Mouse (Mus musculus) intestine, embryonic 14.5 days (tissue): Measurements from ENCODE around the gene Col11a2. TPM values are rescaled to one million over a fixed set of nuclear protein-coding genes. Genes with fewer than 3 reads are reported as not detected.

ENCODE experiments used
- ATAC-seq: fragments of 200-750 bp; cut with Nextera tagmentation; replicated peaks from 2 replicates; pipeline ENCODE4 v1.8.0; 2017; ENCODE audit warnings: low read depth, moderate number of reproducible peaks, moderate TSS enrichment, moderate library complexity; ENCODE audit not compliant: low FRiP score, low TSS enrichment
- DNase-seq: peaks from one replicate; pipeline ENCODE4 v3.0.0-alpha.2; 2018; ENCODE audit warnings: low spot score
- H3K27ac ChIP-seq: fragments of 300-500 bp; sonication (generic); 2 replicates; pipeline ENCODE4 v1.5.1; 2014; ENCODE audit warnings: low read depth, mild to moderate bottlenecking, control low read depth
- H3K27me3 ChIP-seq: fragments of 300-500 bp; sonication (generic); replicated peaks from 2 replicates; pipeline ENCODE4 v1.6.1; 2014; ENCODE audit warnings: low read length, control low read depth; ENCODE audit not compliant: control insufficient read depth, insufficient read depth
- H3K36me3 ChIP-seq: fragments of 300-500 bp; sonication (generic); 2 replicates; pipeline ENCODE4 v1.6.1; 2014; ENCODE audit warnings: low read length, control low read depth; ENCODE audit not compliant: control insufficient read depth, insufficient read depth
- H3K4me1 ChIP-seq: fragments of 300-500 bp; sonication (generic); replicated peaks from 2 replicates; pipeline ENCODE4 v1.6.1; 2014; ENCODE audit warnings: low read length, control low read depth, mixed read lengths; ENCODE audit not compliant: control insufficient read depth, insufficient read depth
- H3K4me2 ChIP-seq: fragments of 300-500 bp; sonication (generic); 2 replicates; pipeline ENCODE4 v1.6.1; 2014; ENCODE audit warnings: low read length
- H3K4me3 ChIP-seq: fragments of 300-500 bp; sonication (generic); 2 replicates; pipeline ENCODE4 v1.5.1; 2014; ENCODE audit warnings: low read depth, low read length, control low read depth, mixed read lengths
- H3K9ac ChIP-seq: fragments of 300-500 bp; sonication (generic); 2 replicates; pipeline ENCODE4 v1.6.1; 2014; ENCODE audit warnings: mild to moderate bottlenecking, low read length
- H3K9me3 ChIP-seq: fragments of 300-500 bp; sonication (generic); 2 replicates; pipeline ENCODE4 v1.6.1; 2016; ENCODE audit warnings: low read length, control low read depth; ENCODE audit not compliant: control insufficient read depth
- WGBS: fragments of 180-500 bp; shearing (Covaris S2); extraction: QIAGEN DNeasy Blood & Tissue Kit; methylation state at CpG from one replicate; pipeline ENCODE4 v1.1.7; 2014; 5-methylcytosine and 5-hydroxymethylcytosine counted together
- polyA plus RNA-seq: library from polyadenylated mRNA; unstranded; fragments of >200 nt; fragmentation: Nextera tagmentation; extraction: Ambion mirVana; gene quantifications from 2 replicates; pipeline ENCODE4 v1.2.1, GENCODE M21; 2014

Gene Col11a2
- polyA plus RNA-seq, 1 experiment from 2014 or later = 0.66 TPM

DNA sequence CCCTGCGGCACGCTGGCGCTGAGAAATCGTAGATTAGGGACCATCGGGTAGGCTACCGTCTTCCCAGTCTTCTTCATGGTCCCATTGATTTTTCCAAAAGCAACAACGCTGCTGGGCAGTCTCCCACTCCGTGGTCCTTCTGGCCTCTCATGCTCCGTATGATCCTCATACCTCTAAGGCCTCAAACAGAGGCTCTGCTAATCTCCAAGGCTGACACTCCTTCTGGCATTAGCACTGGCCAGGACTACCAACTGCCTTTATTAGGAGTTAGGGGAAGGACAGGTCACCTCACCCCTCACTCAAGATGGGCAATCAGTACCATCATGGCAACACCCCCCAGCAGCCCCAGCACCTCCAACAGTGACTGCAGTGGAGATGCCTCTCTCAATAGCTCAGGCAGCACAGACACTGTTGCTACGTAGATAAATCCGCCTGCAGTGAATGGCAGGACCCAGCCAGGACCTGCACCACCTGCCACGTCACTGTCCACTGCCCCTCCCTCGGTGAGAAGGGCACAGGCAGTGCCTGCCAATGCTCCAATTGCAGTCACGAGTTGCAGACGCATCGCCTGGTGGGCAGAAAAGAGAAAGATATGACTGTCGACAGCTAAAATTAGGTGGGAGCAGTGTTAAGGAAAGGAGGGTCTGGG is 10.6 kb upstream of the Col11a2 start:
- DNase-seq (no peak), ATAC-seq (no peak)
- Histone ChIP-seq H3K4me2 (peak overlapping the region; percentile 71), H3K27ac (peak overlapping the region; percentile 66; the same call in 1 of the 2 replicates), H3K4me1 (peaks cover 56% of the 10 kb centered on the region), H3K27me3 (no peaks in the 10 kb centered on the region), H3K36me3 (peaks cover 22% of the 10 kb centered on the region), H3K9me3 (no peaks in the 10 kb centered on the region), H3K4me3 (no peak overlapping the region), H3K9ac (no peak overlapping the region)
- 79% methylated on average over 17 of the region's 17 CpGs for WGBS

DNA sequence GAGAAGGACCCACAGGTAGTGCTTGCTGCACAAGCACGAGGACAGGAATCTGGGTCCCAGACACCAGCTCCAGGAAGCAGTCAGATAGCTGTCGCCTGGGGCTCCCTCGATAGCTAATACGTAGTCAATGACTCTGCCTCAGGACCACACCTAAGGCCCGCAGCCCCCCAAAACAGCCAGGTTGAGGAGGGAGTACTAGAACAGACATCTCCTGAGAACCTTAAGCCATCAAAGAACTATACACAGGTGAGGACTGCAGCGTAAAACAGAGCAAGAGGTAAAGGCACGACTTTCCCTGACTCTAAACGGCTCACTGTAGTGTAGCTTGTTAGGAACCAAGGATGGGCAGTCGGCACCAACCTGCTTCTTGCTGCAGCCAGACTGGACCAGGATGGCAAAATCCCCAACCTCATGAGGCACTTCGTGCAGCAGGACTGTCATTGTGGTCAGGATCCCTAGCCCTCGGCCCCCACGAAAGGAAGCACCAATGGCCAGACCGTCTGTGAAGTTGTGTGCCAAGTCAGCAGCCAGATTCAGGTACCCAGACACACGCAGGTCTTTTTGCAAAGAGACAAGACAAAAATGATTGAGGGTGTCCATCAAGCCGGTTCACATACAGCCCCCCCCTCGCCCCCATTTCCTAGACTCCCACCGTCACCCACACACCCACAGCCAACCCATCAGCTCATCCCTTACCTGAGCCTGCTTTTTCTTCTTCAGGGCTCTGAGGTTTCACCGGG is 9.9 kb upstream of the Col11a2 start:
- Histone ChIP-seq H3K4me3 (no peak overlapping the region), H3K36me3 (peaks cover 28% of the 10 kb centered on the region), H3K27ac (no peak overlapping the region), H3K27me3 (no peaks in the 10 kb centered on the region), H3K9ac (0 out of 2 replicates have a peak overlapping the region, but pooled peaks have one; percentile 8), H3K4me2 (peak overlapping the region; percentile 82; the same call in 1 of the 2 replicates), H3K9me3 (no peaks in the 10 kb centered on the region), H3K4me1 (peaks cover 56% of the 10 kb centered on the region)
- DNase-seq = no peak
- no peak for ATAC-seq
- 87% methylated on average over 18 of the region's 18 CpGs for WGBS

- peak overlapping the region; percentile 93 for H3K9ac ChIP-seq
Observed at GRCm38 (mm10) chr17:34029890-34030595, 9.2 kb upstream of the Col11a2 start.

DNA sequence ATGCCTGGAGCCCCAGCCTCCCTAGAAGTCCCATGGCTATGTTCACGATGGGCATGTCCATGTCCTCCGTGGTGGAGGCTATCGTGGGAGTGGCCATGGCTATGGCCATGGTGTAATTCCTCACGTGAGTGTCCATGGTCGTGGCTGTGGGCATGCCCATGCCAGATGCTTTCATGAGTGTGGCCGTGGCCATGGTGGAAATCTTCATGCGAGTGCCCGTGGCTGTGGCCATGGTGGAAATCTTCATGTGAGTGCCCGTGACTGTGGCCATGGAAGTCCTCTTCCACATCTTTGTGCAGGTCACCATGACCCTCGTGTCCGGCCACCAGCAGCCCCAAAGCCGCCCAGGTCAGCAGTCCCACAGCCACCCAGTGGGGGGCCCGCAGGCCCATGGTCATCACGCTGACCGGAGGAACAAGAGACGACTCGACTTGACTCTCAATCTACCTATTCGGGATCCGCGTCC is 8.3 kb upstream of the Col11a2 start:
- H3K9me3 ChIP-seq = no peaks in the 10 kb centered on the region
- H3K4me3 ChIP-seq = peak overlapping the region; percentile 96
- ATAC-seq (no peak), DNase-seq (no peak)
- H3K27ac ChIP-seq = peak overlapping the region; percentile 87
- H3K4me2 ChIP-seq = peak overlapping the region; percentile 82
- H3K36me3 ChIP-seq = peaks cover 44% of the 10 kb centered on the region
- H3K27me3 ChIP-seq = no peaks in the 10 kb centered on the region
- WGBS = 3% methylated on average over 20 of the region's 20 CpGs
- H3K9ac ChIP-seq = peak overlapping the region; percentile 93
- peaks cover 49% of the 10 kb centered on the region for H3K4me1 ChIP-seq

More at GRCm38 (mm10) chr17:34029890-34030595, 9.2 kb upstream of the Col11a2 start:
- Histone ChIP-seq H3K4me3 (peak overlapping the region; percentile 96), H3K27me3 (no peaks in the 10 kb centered on the region), H3K4me2 (peak overlapping the region; percentile 82), H3K27ac (no peak overlapping the region), H3K36me3 (peaks cover 35% of the 10 kb centered on the region), H3K4me1 (peaks cover 56% of the 10 kb centered on the region), H3K9me3 (no peaks in the 10 kb centered on the region)
- 68% methylated on average over 21 of the region's 21 CpGs for WGBS
- DNase-seq = no peak
- no peak for ATAC-seq

- Histone ChIP-seq H3K4me2 (peak within 1 kb of the TSS; percentile 82), H3K9ac (peak within 1 kb of the TSS; percentile 93)
- peak; percentile 77 for ATAC-seq
Observed at GRCm38 (mm10) chr17:34031465-34032173, 7.6 kb upstream of the Col11a2 start, which contains the start of the genes Slc39a7 and Rxrb. Slc39a7 (minus strand) TSS chr17:34031682. Rxrb (plus strand) TSS chr17:34031812.

GRCm38 (mm10) chr17:34032174-34032632 is 7.0 kb upstream of the Col11a2 start:
- Histone ChIP-seq H3K9me3 (no peaks in the 10 kb centered on the region), H3K27me3 (no peaks in the 10 kb centered on the region), H3K4me2 (peak overlapping the region; percentile 64), H3K4me3 (peak overlapping the region; percentile 96), H3K27ac (peak overlapping the region; percentile 93), H3K9ac (peak overlapping the region; percentile 93), H3K4me1 (peaks cover 36% of the 10 kb centered on the region), H3K36me3 (peaks cover 57% of the 10 kb centered on the region)
- DNase-seq (peak; percentile 69), ATAC-seq (peak; percentile 11; the same call in 1 of the 2 replicates)
- under 1% methylated on average over 43 of the region's 48 CpGs for WGBS

More at GRCm38 (mm10) chr17:34031465-34032173, 7.6 kb upstream of the Col11a2 start, which contains the start of the genes Slc39a7 and Rxrb:
- WGBS = under 1% methylated on average over 71 of the region's 88 CpGs
- no peaks in the 10 kb centered on the region for H3K9me3 ChIP-seq
- peaks cover 42% of the 10 kb centered on the region for H3K4me1 ChIP-seq
- peak within 1 kb of the TSS; percentile 93 for H3K27ac ChIP-seq
- H3K4me3 ChIP-seq = peak within 1 kb of the TSS; percentile 96
- peaks cover 51% of the 10 kb centered on the region for H3K36me3 ChIP-seq
- peak; percentile 99 for DNase-seq
- no peaks in the 10 kb centered on the region for H3K27me3 ChIP-seq

GRCm38 (mm10) chr17:34032806-34033205 is 6.4 kb upstream of the Col11a2 start:
- Histone ChIP-seq H3K27me3 (no peaks in the 10 kb centered on the region), H3K36me3 (peaks cover 63% of the 10 kb centered on the region), H3K4me1 (peaks cover 34% of the 10 kb centered on the region), H3K4me3 (peak overlapping the region; percentile 96), H3K27ac (no peak overlapping the region), H3K4me2 (peak overlapping the region; percentile 64), H3K9me3 (no peaks in the 10 kb centered on the region), H3K9ac (peak overlapping the region; percentile 93)
- no peak for ATAC-seq
- WGBS = 65% methylated on average over 9 of the region's 9 CpGs
- no peak for DNase-seq
